Mouse (Mus musculus) testis, adult 2 months (tissue): ENCODE data around the gene Mrps10. TPM values are rescaled to one million over a fixed set of nuclear protein-coding genes. Genes with fewer than 3 reads are reported as not detected.

Experiments used
- H3K27ac ChIP-seq: fragments of 200-500 bp; 2 replicates; pipeline ENCODE4 v1.5.1; 2012; ENCODE audit warnings: low read depth, low read length; ENCODE audit not compliant: control insufficient read depth, insufficient read depth
- H3K27me3 ChIP-seq: fragments of 200-500 bp; 2 replicates; pipeline ENCODE4 v1.6.1; 2012; ENCODE audit warnings: mild to moderate bottlenecking, low read length, moderate library complexity; ENCODE audit not compliant: control insufficient read depth, insufficient read depth
- H3K36me3 ChIP-seq: fragments of 200-500 bp; 2 replicates; pipeline ENCODE4 v1.6.1; 2012; ENCODE audit warnings: mild to moderate bottlenecking, low read length; ENCODE audit not compliant: control insufficient read depth, insufficient read depth
- H3K4me1 ChIP-seq: fragments of 200-500 bp; 2 replicates; pipeline ENCODE4 v1.6.1; 2012; ENCODE audit warnings: low read length; ENCODE audit not compliant: control insufficient read depth, insufficient read depth
- H3K4me3 ChIP-seq: fragments of 200-500 bp; 2 replicates; pipeline ENCODE4 v1.5.1; 2012; ENCODE audit warnings: low read depth, mild to moderate bottlenecking, low read length, moderate library complexity, mixed read lengths; ENCODE audit not compliant: control insufficient read depth
- CTCF ChIP-seq: fragments of 200-500 bp; IDR thresholded peaks from 2 replicates; pipeline ENCODE4 v1.5.1; 2012; ENCODE audit warnings: low read depth, mild to moderate bottlenecking, inconsistent platforms, low read length, moderate library complexity; ENCODE audit not compliant: control insufficient read depth, insufficient read depth, insufficient replicate concordance
- POLR2A ChIP-seq: fragments of 200-500 bp; IDR thresholded peaks from 2 replicates; pipeline ENCODE4 v1.6.1; 2012; ENCODE audit warnings: low read depth, mild to moderate bottlenecking, inconsistent platforms, low read length, moderate library complexity; ENCODE audit not compliant: control insufficient read depth
- polyA plus RNA-seq: library from polyadenylated mRNA; depleted of rRNA; stranded (reverse); fragments of >200 nt; gene quantifications from 2 replicates; pipeline ENCODE4 v1.2.3, GENCODE M21; 2012; rRNA removed

Gene Mrps10
- 20.5 and 21.3 TPM in 2 replicates for polyA plus RNA-seq

GRCm38 (mm10) chr17:47368401-47369086 is at the start of gene Mrps10:
Gene Mrps10 (plus strand): TSS chr17:47368887.
- H3K36me3 ChIP-seq, result no peaks in the 10 kb centered on the region; the same call in 1 of the 2 replicates
- H3K27ac ChIP-seq, result peak within 1 kb of the TSS; percentile 68
- TF ChIP-seq POLR2A (peak; percentile 86), CTCF (no peak)
- H3K4me1 ChIP-seq, result peaks cover 3% of the 10 kb centered on the region
- no peaks in the 10 kb centered on the region for H3K27me3 ChIP-seq
- H3K4me3 ChIP-seq, result peak within 1 kb of the TSS; percentile 94

DNA sequence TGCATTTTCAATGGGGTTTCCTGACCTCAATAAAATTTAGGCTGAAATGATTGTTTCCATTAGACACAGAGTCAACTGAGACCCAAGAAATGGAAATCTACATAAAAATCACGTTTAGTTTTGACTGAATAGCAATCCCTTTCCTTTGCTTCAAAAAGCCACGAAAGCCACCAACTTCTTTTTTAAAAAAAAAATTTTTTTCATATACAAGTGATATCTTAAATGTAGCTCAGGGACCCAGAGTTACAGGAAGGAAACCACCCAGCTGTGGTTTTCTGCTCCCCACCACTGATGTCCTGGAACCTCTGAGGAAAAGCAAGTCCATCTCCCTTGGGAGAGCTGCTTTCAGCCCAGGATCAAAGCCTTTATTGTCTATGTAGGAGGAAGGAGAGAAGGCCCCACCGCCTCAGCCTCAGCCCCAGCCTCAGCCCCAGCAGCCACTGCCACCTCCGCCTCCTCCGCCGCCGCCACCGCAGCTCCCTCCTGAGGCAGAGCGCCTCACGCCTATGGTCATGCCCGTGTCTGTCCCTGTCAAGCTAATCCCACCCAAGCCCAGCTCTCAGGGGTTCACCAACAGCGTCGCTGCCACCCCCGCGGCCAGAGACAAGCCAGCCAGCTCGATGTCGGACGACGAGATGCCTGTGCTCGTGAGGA is 49.6 kb upstream of the Mrps10 start:
- Histone ChIP-seq H3K27ac (no peak overlapping the region), H3K27me3 (no peaks in the 10 kb centered on the region), H3K4me3 (no peak overlapping the region), H3K36me3 (no peaks in the 10 kb centered on the region), H3K4me1 (peaks cover 16% of the 10 kb centered on the region)
- no peak for TF ChIP-seq CTCF
- TF ChIP-seq POLR2A, result no peak

DNA sequence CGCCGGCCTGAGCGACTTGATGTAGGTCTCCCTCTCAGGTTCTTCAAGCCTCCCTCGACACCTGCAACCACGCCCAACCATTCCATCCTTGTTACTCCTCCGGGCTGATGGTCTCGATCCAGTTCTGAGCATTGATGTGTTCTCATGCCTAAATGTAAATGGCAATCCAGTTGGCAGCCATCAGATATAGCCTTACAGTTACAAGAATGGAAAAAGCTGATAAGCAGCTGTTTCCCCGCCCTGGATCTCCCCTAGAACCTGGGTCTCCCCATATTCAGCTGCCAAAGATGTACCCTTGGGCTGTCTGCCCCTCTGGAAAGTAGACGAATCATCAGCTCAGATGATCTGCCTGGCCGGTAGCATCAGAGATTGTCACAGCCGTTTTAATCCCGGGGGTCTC is 48.9 kb upstream of the Mrps10 start:
- H3K27me3 ChIP-seq, result no peaks in the 10 kb centered on the region
- TF ChIP-seq CTCF (no peak), POLR2A (no peak)
- peaks cover 16% of the 10 kb centered on the region for H3K4me1 ChIP-seq
- no peak overlapping the region for H3K27ac ChIP-seq
- no peaks in the 10 kb centered on the region for H3K36me3 ChIP-seq
- H3K4me3 ChIP-seq, result no peak overlapping the region

DNA sequence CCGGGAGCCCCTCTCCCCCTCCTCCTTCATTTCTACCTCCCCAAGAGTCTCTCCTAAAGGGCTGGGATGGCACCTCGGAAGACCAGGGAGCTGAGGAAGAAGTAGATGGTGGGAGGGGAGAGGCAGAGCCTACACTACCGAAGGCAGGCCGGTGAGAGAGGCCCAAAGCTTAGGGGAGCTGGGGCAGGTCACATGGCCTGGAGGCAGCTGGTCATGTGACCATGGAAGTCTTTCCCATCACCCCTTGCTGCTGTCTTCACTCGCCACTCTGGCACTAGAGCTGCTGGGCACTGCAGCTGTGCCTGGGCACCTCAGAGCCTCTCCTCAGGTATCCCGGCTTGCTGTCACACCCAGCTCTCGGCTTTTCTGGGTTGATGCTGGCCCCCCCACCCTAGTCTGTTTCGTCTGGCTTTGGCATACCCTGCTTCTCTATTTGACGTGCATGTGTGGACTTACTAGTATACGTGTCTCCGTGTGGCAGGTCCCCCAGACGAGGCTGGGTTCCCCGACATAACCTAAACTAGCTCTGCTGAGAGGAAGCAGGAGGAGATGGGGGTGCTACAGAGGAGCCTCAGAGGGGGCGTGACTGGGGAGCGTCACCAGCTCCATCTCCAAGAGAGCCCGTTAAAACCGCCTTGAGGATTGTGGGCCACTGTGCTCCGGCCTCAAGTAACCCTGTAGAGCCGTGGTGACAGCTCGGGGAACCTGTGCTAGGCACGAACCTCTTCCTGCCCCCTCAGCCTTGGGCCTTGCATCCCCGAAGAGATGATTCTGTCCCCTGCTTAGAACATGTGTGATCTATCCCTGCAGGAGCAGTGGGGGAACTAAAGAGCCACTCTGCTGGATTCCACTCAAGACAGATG is 46.3 kb upstream of the Mrps10 start:
- H3K36me3 ChIP-seq, result no peaks in the 10 kb centered on the region
- peak overlapping the region; percentile 24; the same call in 1 of the 2 replicates for H3K27ac ChIP-seq
- H3K4me1 ChIP-seq, result peaks cover 16% of the 10 kb centered on the region
- peak overlapping the region; percentile 77 for H3K4me3 ChIP-seq
- TF ChIP-seq POLR2A, result peak; percentile 64; the same call in 1 of the 2 replicates
- TF ChIP-seq CTCF, result no peak
- H3K27me3 ChIP-seq, result no peaks in the 10 kb centered on the region

GRCm38 (mm10) chr17:47322991-47323295 is 45.7 kb upstream of the Mrps10 start:
- Histone ChIP-seq H3K4me1 (peaks cover 16% of the 10 kb centered on the region), H3K36me3 (no peaks in the 10 kb centered on the region), H3K27ac (no peak overlapping the region), H3K4me3 (peak overlapping the region; percentile 77; the same call in 1 of the 2 replicates), H3K27me3 (no peaks in the 10 kb centered on the region)
- TF ChIP-seq POLR2A (no peak), CTCF (no peak)

DNA sequence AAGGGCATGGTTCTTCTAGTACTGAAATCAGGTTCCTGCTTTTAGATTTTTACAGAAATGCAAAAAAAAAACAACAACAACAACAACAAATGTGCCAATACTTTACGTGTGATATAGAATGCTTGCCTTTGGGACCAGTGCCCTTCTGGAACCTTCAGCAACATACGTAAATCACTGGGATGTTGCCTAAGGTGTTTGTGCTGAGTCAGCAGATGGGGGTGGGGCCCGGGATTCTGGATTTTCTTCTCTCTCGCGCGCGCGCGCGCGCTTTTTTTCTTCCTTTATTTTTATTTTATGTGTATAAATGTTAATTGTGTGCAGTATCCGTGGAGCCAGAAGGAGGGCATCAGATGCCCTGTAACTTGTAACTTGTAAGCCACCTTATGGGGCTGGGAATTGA is 41.1 kb upstream of the Mrps10 start:
- H3K27ac ChIP-seq, result no peak overlapping the region
- peaks cover 10% of the 10 kb centered on the region for H3K4me1 ChIP-seq
- H3K4me3 ChIP-seq, result no peak overlapping the region
- no peaks in the 10 kb centered on the region for H3K36me3 ChIP-seq
- H3K27me3 ChIP-seq, result no peaks in the 10 kb centered on the region
- no peak for TF ChIP-seq POLR2A
- no peak for TF ChIP-seq CTCF

DNA sequence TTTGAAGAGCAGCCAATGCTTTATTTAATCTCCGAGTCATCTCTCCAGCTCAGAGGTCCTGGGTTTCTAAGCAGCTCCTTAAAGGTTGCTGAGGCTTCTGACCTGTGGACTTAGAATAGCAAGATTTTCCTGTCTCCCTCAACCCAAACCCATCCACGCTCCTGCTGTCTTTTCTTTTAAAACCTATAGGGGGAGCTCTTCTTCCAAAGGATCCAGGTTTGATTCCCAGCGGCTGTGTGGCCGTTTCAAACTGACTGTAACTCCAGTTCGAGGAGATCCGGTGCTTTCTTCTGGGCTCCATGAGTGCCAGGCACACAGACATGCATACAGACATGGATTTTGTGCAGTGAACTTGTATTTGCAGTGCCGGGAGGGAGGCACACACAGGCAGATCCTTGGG is 40.7 kb upstream of the Mrps10 start:
- H3K27me3 ChIP-seq, result no peaks in the 10 kb centered on the region
- TF ChIP-seq POLR2A, result no peak
- no peak for TF ChIP-seq CTCF
- no peaks in the 10 kb centered on the region for H3K36me3 ChIP-seq

More for the DNA sequence above, 40.7 kb upstream of the Mrps10 start:
- Histone ChIP-seq H3K4me1 (peaks cover 6% of the 10 kb centered on the region), H3K4me3 (no peak overlapping the region), H3K27ac (no peak overlapping the region)
